Mouse (Mus musculus) T-cell, adult 2 months (primary cell): ENCODE data around the gene Ttc7.
A peak's percentile ranks its signal among the peaks of the same experiment; 100 is the strongest.

Experiments used
- DNase-seq: peaks from one replicate; pipeline ENCODE4 v3.0.0; 2022; ENCODE audit warnings: low spot score

The Ttc7 gene

GRCm38 (mm10) chr17:87337683-87338082 lies 55.0 kb downstream of the Ttc7 start:
- no peak for DNase-seq

- DNase-seq, result no peak
These were observed 56.4 kb downstream of the Ttc7 start for GRCm38 (mm10) chr17:87339122-87339521.

DNA sequence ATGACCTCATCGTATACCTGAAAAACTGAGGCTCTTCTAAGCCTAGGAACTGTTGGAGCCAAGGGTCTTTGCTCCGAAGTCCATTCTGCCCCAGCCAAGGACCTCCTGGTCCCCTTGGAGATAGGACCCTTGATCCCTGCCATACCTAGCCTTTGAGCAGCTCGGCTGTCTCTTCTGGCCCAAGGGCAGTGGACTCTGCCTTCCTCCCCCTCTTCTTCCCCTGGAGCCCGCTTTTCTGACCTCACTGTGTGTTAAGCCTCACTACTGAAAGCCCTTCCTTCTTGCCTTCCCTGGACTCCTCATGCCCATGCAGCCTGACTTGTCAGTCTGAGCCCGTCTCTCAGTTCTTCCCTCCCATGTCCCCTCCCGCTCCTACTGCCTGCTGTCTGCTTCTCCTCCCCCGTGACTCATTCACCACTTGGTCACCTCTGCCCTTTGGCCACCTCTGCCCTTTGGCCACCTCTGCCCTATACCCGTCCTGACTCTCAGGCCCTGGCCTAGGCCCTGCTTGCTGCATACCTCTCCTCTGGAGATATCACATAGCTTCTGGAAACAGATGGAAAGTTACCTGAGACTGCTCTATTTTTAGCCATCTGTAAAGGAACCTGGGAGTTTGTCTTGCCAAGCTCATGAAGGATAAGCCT lies 60.5 kb downstream of the Ttc7 start:
- DNase-seq, result no peak

DNA sequence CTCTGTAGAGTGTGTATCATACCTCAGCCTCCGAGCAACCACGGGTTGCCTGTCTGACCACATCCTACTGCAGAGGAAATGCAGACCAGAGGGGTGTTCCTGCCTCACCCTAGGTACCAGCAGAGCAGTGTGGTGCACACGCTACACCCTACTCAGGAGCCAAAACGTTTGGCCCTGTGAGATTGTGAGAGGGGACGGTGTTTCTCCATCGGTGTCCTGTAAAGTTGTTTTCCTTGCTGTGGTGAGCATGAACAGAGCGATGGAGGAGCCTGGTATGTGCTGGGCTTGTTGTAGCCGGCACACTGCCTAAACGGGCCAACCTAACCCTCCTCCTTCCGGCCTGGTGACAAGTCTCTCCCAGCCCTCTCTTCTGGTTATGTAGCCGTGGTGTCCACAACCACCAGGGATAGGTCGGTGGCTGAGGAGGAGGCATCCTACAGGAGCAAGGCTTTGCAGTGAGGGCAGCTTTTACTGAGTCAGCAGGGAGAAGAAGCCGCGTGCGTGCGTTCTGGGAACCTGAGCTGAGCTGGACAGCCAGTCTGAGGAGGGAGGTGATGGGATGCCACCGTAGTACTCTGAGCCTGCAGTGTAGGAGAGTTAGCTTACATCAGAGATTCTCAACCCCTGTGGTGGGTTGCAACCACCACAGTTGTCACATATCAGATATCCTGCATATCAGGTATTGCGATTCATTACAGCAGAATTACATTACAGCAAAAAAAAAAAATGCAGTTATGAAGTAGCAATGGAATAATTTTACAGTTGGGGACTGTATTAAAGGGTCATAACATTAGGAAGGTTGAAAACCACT lies 62.0 kb downstream of the Ttc7 start:
- peak; percentile 76 for DNase-seq

DNA sequence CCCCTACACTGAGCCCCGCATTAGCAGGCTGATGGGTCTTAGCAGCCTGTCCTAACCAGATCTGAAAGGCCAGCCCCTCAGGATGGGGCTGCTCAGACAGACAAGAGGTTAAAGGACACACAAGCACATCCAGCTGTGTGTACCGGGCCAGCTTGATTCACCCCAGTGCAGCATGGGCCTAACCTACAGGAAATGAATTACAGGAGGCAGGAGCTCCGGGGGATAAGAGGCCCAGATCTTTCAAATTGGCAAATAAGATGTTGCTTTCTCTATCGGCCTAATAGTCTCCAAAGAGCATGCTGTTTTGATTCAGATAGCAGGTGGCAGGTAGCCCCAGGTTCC lies 62.5 kb downstream of the Ttc7 start:
- DNase-seq, result no peak

DNA sequence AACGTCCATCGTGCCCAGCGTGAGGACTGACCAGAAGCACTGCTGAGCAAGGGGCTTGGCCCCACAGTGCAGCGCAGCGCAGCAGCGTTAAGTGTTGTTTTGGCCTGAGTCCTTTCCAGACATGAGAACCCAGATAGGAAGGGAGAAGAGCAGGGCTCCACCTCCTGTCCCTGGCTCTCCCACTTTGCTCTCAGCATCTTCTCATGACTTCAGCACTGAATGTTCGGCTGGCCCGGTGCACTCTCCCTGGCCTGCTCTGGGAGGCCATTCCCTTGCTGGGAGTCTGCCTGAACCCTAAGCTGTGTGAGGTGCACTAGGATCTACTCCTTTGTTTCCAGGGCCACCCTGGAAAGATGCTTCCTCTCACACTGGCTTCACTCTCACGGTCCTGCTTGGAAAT lies 65.7 kb downstream of the Ttc7 start:
- no peak for DNase-seq

- DNase-seq, result no peak
These were observed 66.4 kb downstream of the Ttc7 start for GRCm38 (mm10) chr17:87349069-87349468.

DNA sequence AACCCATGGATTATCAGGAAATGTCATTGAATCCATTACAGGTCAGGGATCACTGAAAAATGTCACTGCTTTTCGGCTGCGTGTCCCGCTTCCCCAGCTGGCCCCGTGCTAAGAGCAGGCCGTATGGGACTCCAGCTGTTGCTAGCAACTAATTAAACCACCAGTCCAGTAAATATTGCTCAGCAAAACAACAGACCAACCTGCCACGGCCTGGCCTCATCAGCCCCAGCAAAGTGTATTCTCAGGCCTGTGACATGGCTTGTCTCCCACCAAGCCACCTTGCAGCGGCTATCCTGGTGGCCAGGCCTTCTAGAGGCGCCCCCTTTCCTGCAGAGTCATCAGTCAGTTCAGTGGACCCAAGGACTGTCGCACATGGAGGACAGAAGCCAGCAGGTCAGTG lies 66.9 kb downstream of the Ttc7 start:
- DNase-seq, result no peak

- no peak for DNase-seq
These were observed 68.0 kb downstream of the Ttc7 start for GRCm38 (mm10) chr17:87350471-87351240.

- DNase-seq, result no peak
These were observed 68.8 kb downstream of the Ttc7 start for GRCm38 (mm10) chr17:87351241-87352105.

GRCm38 (mm10) chr17:87352106-87352897 lies 69.6 kb downstream of the Ttc7 start:
- no peak for DNase-seq

DNA sequence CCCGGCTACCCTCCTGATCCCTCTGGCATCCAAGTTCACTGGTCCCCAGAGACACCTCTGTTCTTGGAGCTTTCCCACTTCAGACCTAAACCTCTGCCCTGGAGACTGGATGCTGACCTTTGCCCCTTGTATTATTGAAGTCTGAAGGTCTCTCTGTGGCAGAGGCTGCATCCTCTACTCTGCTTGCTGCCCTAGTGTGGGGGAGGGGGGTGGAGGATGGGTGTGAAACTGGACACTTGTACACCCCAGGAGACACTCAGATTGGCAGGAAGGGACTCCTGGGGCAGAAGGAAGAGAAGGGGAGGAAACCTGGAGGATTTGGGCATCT lies 70.2 kb downstream of the Ttc7 start:
- DNase-seq, result no peak

DNA sequence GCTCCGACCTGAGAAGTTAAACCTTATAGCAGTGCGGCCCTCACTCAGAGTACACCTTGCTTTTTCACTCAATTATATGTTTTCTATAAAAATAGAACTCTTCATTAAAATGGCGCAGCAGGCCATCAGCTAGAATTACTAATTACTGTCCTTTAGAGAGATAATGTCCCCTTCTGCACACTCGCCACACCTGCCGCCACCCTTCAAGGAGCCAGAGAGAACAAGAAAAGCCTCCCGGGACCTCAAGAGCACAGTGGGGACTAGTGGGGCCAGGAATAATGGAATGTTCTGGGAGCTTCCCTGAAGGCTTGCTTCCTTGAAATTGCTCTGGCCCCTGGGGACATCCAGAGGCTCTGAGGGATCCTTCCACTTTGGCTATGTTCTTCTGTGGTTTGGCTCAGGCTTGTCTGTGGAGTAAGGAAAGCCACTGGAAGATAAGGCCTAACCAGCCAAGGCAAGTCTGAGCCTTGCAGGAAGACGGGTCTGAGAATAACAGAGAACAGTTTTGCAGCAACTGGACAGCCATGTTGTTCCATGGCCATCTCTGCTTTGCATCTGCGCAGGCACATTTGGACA lies 71.1 kb downstream of the Ttc7 start:
- no peak for DNase-seq

- no peak for DNase-seq
These were observed 72.8 kb downstream of the Ttc7 start for GRCm38 (mm10) chr17:87355456-87355855.

DNA sequence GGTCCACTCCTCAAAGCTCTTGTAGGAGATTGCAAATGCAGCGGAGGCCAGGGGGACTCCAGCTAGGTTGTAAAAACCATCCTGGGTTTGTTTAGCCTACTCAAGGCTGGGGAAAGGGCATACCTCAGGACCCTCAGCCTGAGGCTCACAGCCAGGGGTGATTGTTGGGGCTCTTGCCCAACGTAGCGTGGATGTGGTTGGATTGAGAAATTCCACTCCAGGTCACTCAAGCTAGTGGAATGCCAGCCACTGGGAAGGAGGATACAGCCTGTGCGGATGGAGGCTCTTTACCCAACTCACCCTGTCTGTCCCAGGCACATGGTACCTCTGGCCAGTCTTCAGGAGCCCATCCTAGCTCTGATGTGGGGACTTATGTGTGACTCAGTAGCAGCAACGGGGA lies 73.6 kb downstream of the Ttc7 start:
- no peak for DNase-seq

GRCm38 (mm10) chr17:87357506-87357905 lies 74.8 kb downstream of the Ttc7 start:
- no peak for DNase-seq

GRCm38 (mm10) chr17:87361132-87361531 lies 78.4 kb downstream of the Ttc7 start:
- no peak for DNase-seq

- DNase-seq, result no peak
These were observed 81.4 kb downstream of the Ttc7 start for GRCm38 (mm10) chr17:87364108-87364507.

DNA sequence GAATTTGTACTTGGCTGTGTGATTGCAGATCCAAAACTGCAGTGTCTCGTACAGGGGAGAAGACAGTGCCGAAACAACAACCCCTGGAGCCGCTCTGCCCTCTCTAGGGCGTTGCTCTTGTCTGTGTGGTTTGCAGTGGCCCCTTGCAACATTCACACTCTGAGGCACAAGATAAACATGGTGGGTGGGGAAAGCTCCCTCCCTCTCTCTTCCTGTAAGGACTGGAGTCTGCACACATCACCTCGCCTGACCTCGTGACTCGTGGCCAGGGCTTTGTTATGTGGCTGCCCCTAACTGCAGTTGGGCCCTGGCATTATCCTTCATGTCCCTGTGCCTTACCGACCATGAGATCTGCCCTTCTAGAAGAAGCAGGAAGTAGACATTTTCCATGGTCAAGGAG lies 82.6 kb downstream of the Ttc7 start:
- DNase-seq, result peak; percentile 50

DNA sequence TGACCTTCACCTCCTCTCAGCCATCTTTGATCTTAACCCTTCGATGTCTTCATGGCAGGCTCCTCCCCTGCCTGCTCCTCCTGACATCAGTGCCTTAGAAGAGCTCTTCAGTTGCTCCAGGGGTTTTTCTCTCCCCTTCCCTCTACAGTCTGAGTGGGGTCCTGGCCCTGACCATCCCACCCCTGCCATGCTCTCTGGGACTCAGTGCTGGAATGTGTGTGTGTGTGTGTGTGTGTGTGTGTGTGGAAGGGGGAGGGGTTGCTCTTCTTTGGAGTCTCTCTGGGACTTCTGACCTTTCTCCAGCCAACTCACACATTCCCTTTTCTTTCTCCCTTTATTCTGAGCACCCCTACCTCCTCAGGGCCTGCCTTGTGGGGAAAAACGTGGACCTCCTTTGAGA lies 83.8 kb downstream of the Ttc7 start:
- no peak for DNase-seq

DNA sequence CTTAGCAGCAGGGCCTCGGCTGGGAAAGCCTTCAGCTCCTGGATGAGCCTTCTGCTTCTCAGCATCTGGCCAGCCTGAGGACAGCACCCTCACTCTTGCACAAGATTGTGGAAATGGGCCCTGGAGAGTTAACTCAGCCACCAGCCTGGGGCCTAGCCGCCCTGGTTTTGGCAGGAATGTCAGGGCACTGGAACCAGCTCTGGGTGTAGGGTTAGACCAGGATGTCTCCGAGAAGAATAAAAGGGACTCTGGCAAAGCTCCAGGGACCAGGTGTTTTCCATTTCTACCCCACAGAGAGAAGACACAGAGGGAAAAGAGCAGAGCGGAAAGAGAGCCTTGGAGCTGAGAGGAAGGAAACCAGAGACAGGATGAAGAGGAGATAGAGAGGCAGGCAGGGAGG lies 84.5 kb downstream of the Ttc7 start:
- no peak for DNase-seq
